Mouse (Mus musculus) intestine, postnatal 0 days (tissue): ENCODE measurements around the gene Crb3. TPM values are rescaled to one million over a fixed set of nuclear protein-coding genes. Genes with fewer than 3 reads are reported as not detected.

Experiments used
- ATAC-seq: fragments of 200-750 bp; cut with Nextera tagmentation; 2 replicates; pipeline ENCODE4 v1.8.0; 2017; ENCODE audit warnings: mild to moderate bottlenecking, moderate TSS enrichment, moderate library complexity
- H3K27ac ChIP-seq: fragments of 300-500 bp; sonication (generic); 2 replicates; pipeline ENCODE4 v1.5.1; 2014; ENCODE audit warnings: mild to moderate bottlenecking, low read depth, low read length, moderate library complexity
- H3K27me3 ChIP-seq: fragments of 300-500 bp; sonication (generic); replicated peaks from 2 replicates; pipeline ENCODE4 v1.6.1; 2014; ENCODE audit warnings: low read length, mixed read lengths; ENCODE audit not compliant: control insufficient read depth, insufficient read depth
- H3K36me3 ChIP-seq: fragments of 300-500 bp; sonication (generic); 2 replicates; pipeline ENCODE4 v1.6.1; 2014; ENCODE audit warnings: mild to moderate bottlenecking, moderate library complexity; ENCODE audit not compliant: control insufficient read depth, insufficient read depth
- H3K4me1 ChIP-seq: fragments of 300-500 bp; sonication (generic); replicated peaks from 2 replicates; pipeline ENCODE4 v1.6.1; 2014; ENCODE audit warnings: antibody characterized with exemption, low read length, mixed read lengths; ENCODE audit not compliant: control insufficient read depth, insufficient read depth
- H3K4me2 ChIP-seq: fragments of 300-500 bp; sonication (generic); replicated peaks from 2 replicates; pipeline ENCODE4 v1.6.1; 2014; ENCODE audit warnings: low read depth, mild to moderate bottlenecking, moderate library complexity
- H3K4me3 ChIP-seq: fragments of 300-500 bp; sonication (generic); 2 replicates; pipeline ENCODE4 v1.5.1; 2014; ENCODE audit warnings: low read depth, low read length
- H3K9ac ChIP-seq: fragments of 300-500 bp; sonication (generic); 2 replicates; pipeline ENCODE4 v1.6.1; 2014; ENCODE audit warnings: mild to moderate bottlenecking, low read depth, low read length
- H3K9me3 ChIP-seq: fragments of 300-500 bp; sonication (generic); 2 replicates; pipeline ENCODE4 v1.6.1; 2016; ENCODE audit warnings: mixed run types; ENCODE audit not compliant: control insufficient read depth
- CTCF ChIP-seq: sonication (generic); IDR thresholded peaks from 2 replicates; pipeline ENCODE4 v1.5.1; 2016; ENCODE audit warnings: low read depth, mild to moderate bottlenecking, control low read depth, antibody characterized with exemption, moderate library complexity
- WGBS: fragments of 180-500 bp; shearing (Covaris S2); extraction: QIAGEN DNeasy Blood & Tissue Kit; methylation state at CpG from one replicate; pipeline ENCODE4 v1.1.7; 2014; 5-methylcytosine and 5-hydroxymethylcytosine counted together
- polyA plus RNA-seq: library from polyadenylated mRNA; unstranded; fragments of >200 nt; fragmentation: Nextera tagmentation; extraction: Ambion mirVana; gene quantifications from 2 replicates; pipeline ENCODE4 v1.2.1, GENCODE M21; 2015

The Crb3 gene
- polyA plus RNA-seq, 1 experiment from 2014 or later = 121 TPM

DNA sequence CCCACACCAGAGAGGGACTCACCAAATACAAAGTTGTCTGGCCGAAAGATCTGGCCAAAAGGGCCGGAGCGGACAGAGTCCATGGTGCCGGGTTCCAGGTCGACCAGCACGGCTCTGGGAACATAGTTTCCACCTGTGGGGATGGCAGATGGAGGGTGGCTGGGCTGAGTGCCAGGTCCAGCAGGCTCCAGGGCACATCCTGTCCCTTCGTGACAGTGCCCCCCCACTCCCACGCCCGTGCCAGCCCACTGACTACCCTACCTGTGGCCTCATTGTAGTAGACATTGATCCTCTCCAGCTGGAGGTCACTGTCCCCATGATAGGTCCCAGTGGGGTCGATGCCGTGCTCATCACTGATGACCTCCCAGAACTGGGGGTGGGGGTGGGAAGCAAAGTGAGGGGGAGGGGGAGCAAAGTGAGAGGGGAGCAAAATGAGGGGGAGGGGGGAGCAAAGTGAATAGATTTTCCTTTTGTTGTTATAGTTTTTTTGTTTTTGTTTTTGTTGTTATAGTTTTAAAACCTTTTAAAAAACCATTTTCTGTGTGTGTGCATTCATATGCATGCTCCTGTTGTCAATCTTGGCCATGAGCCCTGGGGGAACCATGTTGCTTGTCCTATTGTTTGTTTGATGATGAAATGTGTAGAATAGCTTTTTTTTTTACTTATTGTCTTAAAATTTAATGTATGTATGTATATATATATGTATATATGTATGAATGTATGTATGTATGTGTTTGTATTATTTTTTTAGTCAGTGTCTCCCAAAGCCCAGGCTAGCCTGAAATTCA lies 27.3 kb downstream of the Crb3 start:
- Histone ChIP-seq H3K36me3 (no peaks in the 10 kb centered on the region), H3K4me2 (no peak overlapping the region), H3K27me3 (no peaks in the 10 kb centered on the region), H3K9ac (no peak overlapping the region), H3K4me3 (no peak overlapping the region), H3K4me1 (no peaks in the 10 kb centered on the region), H3K27ac (no peak overlapping the region), H3K9me3 (no peaks in the 10 kb centered on the region)
- 87% methylated on average over 11 of the region's 11 CpGs for WGBS
- ATAC-seq = no peak
- TF ChIP-seq CTCF = no peak

GRCm38 (mm10) chr17:57087049-57087832 lies 28.3 kb downstream of the Crb3 start, which contains the start of gene Tubb4a:
TSS of gene Tubb4a (minus strand) at chr17:57087782.
- Histone ChIP-seq H3K36me3 (no peaks in the 10 kb centered on the region), H3K4me2 (peak within 1 kb of the TSS; percentile 54), H3K9me3 (no peaks in the 10 kb centered on the region), H3K27ac (no peak within 1 kb of the TSS), H3K4me1 (no peaks in the 10 kb centered on the region), H3K9ac (peak within 1 kb of the TSS; percentile 34; the same call in 1 of the 2 replicates), H3K27me3 (no peaks in the 10 kb centered on the region), H3K4me3 (peak within 1 kb of the TSS; percentile 23)
- peak; percentile 20; the same call in 1 of the 2 replicates for ATAC-seq
- TF ChIP-seq CTCF = peak; percentile 18; the same call in 1 of the 2 replicates
- WGBS = 2% methylated on average over 31 of the region's 31 CpGs

DNA sequence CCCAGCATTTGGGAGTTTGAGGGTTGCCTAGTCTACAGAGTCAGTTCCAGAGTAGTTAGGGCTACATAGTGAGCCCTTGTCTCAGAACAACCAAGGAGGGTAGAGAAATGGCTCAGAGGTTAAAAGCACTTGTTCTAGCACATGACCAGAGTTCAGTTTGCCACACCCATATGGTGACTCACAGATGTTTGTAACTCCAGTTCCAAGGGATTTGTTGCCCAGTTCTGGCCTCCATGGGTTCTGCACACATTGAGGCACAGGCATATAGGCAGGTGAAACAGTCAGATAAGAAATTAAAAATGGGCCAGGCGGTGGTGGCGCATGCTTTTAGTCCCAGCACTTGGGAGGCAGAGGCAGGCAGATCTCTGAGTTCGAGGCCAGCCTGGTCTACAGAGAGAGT lies 35.3 kb downstream of the Crb3 start:
- Histone ChIP-seq H3K27ac (no peak overlapping the region), H3K4me3 (no peak overlapping the region), H3K36me3 (no peaks in the 10 kb centered on the region), H3K27me3 (no peaks in the 10 kb centered on the region), H3K4me1 (no peaks in the 10 kb centered on the region), H3K9ac (no peak overlapping the region), H3K9me3 (no peaks in the 10 kb centered on the region), H3K4me2 (no peak overlapping the region)
- 83% methylated on average over 3 of the region's 3 CpGs for WGBS
- ATAC-seq = peak; percentile 48
- TF ChIP-seq CTCF = no peak

DNA sequence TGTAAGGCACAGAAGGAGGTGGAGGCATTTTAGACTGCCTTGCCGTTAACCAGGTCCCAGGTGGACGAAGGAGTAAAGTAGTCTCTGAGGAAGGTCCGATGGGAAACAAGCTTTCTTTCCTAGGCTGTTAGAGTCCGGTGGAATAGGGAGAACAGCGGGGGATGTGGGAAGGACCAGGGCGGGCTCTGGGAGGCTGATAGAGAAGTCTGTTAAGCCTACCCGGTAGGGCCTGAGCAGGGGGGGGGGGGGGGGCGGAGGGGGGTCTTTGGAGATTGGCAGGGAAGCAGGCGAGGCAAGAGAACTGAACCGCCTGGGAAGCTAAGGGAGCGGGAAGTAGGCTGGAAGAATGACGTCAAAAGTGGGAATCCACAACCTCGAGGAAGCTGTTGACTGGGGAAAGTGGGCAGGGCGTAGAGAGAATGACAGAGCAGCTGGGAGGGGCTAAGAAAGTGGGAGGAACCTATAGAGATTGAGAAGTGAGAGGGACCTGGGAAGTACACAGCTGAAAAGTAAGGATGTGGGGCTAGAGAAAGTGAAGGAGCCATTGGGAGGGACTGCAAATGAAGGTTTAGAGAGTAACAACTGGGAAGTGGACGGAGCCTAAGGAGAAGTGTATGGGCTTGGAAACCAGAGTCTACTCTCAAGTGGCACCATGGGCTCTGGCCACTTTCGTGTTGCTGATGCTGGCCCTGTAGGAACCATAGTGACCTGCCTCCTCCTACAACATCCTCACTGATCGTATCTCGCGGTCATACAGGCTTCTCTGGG lies 37.1 kb downstream of the Crb3 start:
- WGBS = 3% methylated on average over 18 of the region's 19 CpGs
- H3K4me1 ChIP-seq = no peaks in the 10 kb centered on the region
- no peak overlapping the region for H3K27ac ChIP-seq
- TF ChIP-seq CTCF = no peak
- peak overlapping the region; percentile 18 for H3K4me3 ChIP-seq
- H3K9me3 ChIP-seq = no peaks in the 10 kb centered on the region
- H3K9ac ChIP-seq = no peak overlapping the region
- peak; percentile 81 for ATAC-seq
- peak overlapping the region; percentile 60 for H3K4me2 ChIP-seq
- H3K27me3 ChIP-seq = no peaks in the 10 kb centered on the region
- H3K36me3 ChIP-seq = no peaks in the 10 kb centered on the region

DNA sequence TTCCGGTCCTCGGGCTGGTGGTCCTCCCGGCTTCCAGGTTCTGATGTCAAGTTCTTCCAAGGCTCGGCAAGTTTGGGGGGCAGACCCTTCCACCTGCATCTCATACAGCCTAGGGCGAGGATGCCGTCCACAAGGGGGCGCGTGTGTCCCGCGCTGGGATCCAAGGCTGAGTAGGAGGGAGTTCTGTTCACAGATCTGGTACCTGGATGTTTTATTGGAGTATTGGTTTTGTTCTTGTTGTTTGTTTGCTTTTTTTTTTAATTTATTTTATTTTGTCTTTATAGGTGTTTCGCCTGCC lies 37.7 kb downstream of the Crb3 start:
- peak; percentile 97 for TF ChIP-seq CTCF
- Histone ChIP-seq H3K9me3 (no peaks in the 10 kb centered on the region), H3K36me3 (no peaks in the 10 kb centered on the region), H3K27me3 (no peaks in the 10 kb centered on the region), H3K4me1 (no peaks in the 10 kb centered on the region), H3K9ac (no peak overlapping the region), H3K4me3 (peak overlapping the region; percentile 18; the same call in 1 of the 2 replicates), H3K27ac (no peak overlapping the region), H3K4me2 (peak overlapping the region; percentile 60)
- ATAC-seq = peak; percentile 71; the same call in 1 of the 2 replicates
- 1% methylated on average over 11 of the region's 11 CpGs for WGBS

- TF ChIP-seq CTCF = no peak
- Histone ChIP-seq H3K9me3 (no peaks in the 10 kb centered on the region), H3K27me3 (no peaks in the 10 kb centered on the region), H3K27ac (no peak overlapping the region), H3K9ac (no peak overlapping the region), H3K4me2 (no peak overlapping the region), H3K4me1 (no peaks in the 10 kb centered on the region), H3K4me3 (no peak overlapping the region), H3K36me3 (no peaks in the 10 kb centered on the region)
- 73% methylated on average over 5 of the region's 5 CpGs for WGBS
- ATAC-seq = no peak
These were observed 39.4 kb downstream of the Crb3 start for GRCm38 (mm10) chr17:57098321-57098720.
